In genomic region chr4:104399106-104399730, GRCm38 (mm10) we compare ENCODE assay signal across 12 mouse cellular contexts.
A peak's percentile ranks its signal among the peaks of the same experiment; 100 is the strongest.
DNase-seq lines count a peak whose midpoint lies in the region; ATAC-seq lines count a peak whose summit lies in the region.
"Had no signal": no experiment of that assay in that cellular context is flagged by ENCODE, and none has a peak within 500 bp of the region (broad histone marks: within the 10 kb centered on the region; RNA-seq: fewer than 3 reads in every experiment).

No protein-coding gene starts in this region.

- 42% methylated on average over 9 of the region's 9 CpGs for WGBS in hindbrain, embryonic 11.5 days
- 36% methylated on average over 9 of the region's 9 CpGs for WGBS in hindbrain, embryonic 10.5 days
- WGBS in embryonic facial prominence, embryonic 12.5 days, result 29% methylated on average over 9 of the region's 9 CpGs
- WGBS in hindbrain, embryonic 15.5 days, result 28% methylated on average over 9 of the region's 9 CpGs
- WGBS in midbrain, embryonic 16.5 days, result 25% methylated on average over 9 of the region's 9 CpGs

- peak; percentile 27; the same call in 1 of the 2 replicates for ATAC-seq in hindbrain, embryonic 11.5 days (ENCODE audit: low FRiP score)
- ATAC-seq in embryonic facial prominence, embryonic 12.5 days (ENCODE audit: insufficient number of reproducible peaks, insufficient read depth, low FRiP score, low TSS enrichment), result peak; percentile 35; the same call in 1 of the 2 replicates
- 0 out of 2 replicates have a peak, but pooled peaks have one; percentile 30 for ATAC-seq in hindbrain, embryonic 15.5 days (ENCODE audit: low FRiP score, low read depth)
- ATAC-seq in midbrain, embryonic 16.5 days, result peak; percentile 64; the same call in 1 of the 2 replicates

- no peaks in the 10 kb centered on the region for H3K36me3 ChIP-seq in hindbrain, embryonic 11.5 days (ENCODE audit: control insufficient read depth, insufficient read depth, low read length)
- H3K36me3 ChIP-seq in hindbrain, embryonic 10.5 days, result no peaks in the 10 kb centered on the region
- H3K36me3 ChIP-seq in embryonic facial prominence, embryonic 12.5 days, result no peaks in the 10 kb centered on the region
- no peaks in the 10 kb centered on the region for H3K36me3 ChIP-seq in hindbrain, embryonic 15.5 days
- H3K36me3 ChIP-seq in midbrain, embryonic 16.5 days (ENCODE audit: control insufficient read depth, insufficient read depth, low read length), result no peaks in the 10 kb centered on the region

- no peaks in the 10 kb centered on the region for H3K4me1 ChIP-seq in hindbrain, embryonic 11.5 days (replicated peaks; ENCODE audit: control insufficient read depth, insufficient read depth, low read length)
- peaks cover 11% of the 10 kb centered on the region for H3K4me1 ChIP-seq in hindbrain, embryonic 10.5 days (replicated peaks)
- H3K4me1 ChIP-seq in embryonic facial prominence, embryonic 12.5 days, result no peaks in the 10 kb centered on the region
- peaks cover 14% of the 10 kb centered on the region for H3K4me1 ChIP-seq in hindbrain, embryonic 15.5 days (replicated peaks)
- peaks cover 11% of the 10 kb centered on the region for H3K4me1 ChIP-seq in midbrain, embryonic 16.5 days (ENCODE audit: control insufficient read depth, insufficient read depth, low read length)

- DNase-seq in hindbrain, embryonic 11.5 days (ENCODE audit: low spot score), result peak; percentile 11
- DNase-seq in hindbrain, embryonic 10.5 days (ENCODE audit: low spot score), result no peak
- DNase-seq in thymus, adult 18-20 months, result no peak
- no peak for DNase-seq in right cerebral cortex, postnatal 14 days
- no peak for DNase-seq in kidney, adult 18-20 months
- DNase-seq: cerebellum, adult 11-12 months; heart, adult 18-20 months; kidney, postnatal 36 days had no signal

- no peaks in the 10 kb centered on the region for H3K9me3 ChIP-seq in hindbrain, embryonic 11.5 days (ENCODE audit: control insufficient read depth, low read length)
- no peaks in the 10 kb centered on the region for H3K9me3 ChIP-seq in hindbrain, embryonic 10.5 days
- no peaks in the 10 kb centered on the region for H3K9me3 ChIP-seq in embryonic facial prominence, embryonic 12.5 days
- no peaks in the 10 kb centered on the region for H3K9me3 ChIP-seq in hindbrain, embryonic 15.5 days
- no peaks in the 10 kb centered on the region for H3K9me3 ChIP-seq in midbrain, embryonic 16.5 days (replicated peaks; ENCODE audit: control insufficient read depth, low read length, poor library complexity, severe bottlenecking)

- H3K4me3 ChIP-seq in hindbrain, embryonic 11.5 days (ENCODE audit: low read depth, low read length), result no peak overlapping the region
- no peak overlapping the region for H3K4me3 ChIP-seq in hindbrain, embryonic 10.5 days
- H3K4me3 ChIP-seq in embryonic facial prominence, embryonic 12.5 days, result no peak overlapping the region
- no peak overlapping the region for H3K4me3 ChIP-seq in hindbrain, embryonic 15.5 days
- H3K4me3 ChIP-seq in midbrain, embryonic 16.5 days (ENCODE audit: low read depth, low read length), result no peak overlapping the region

- H3K27ac ChIP-seq in hindbrain, embryonic 11.5 days (ENCODE audit: low read depth, low read length), result no peak overlapping the region
- no peak overlapping the region for H3K27ac ChIP-seq in hindbrain, embryonic 10.5 days
- H3K27ac ChIP-seq in embryonic facial prominence, embryonic 12.5 days, result no peak overlapping the region
- H3K27ac ChIP-seq in hindbrain, embryonic 15.5 days (replicated peaks), result 0 out of 2 replicates have a peak overlapping the region, but pooled peaks have one; percentile 29
- H3K27ac ChIP-seq in midbrain, embryonic 16.5 days (ENCODE audit: low read length), result peak overlapping the region; percentile 9; the same call in 1 of the 2 replicates
- H3K27ac ChIP-seq: macrophage had no signal

- no peak overlapping the region for H3K4me2 ChIP-seq in hindbrain, embryonic 11.5 days (replicated peaks; ENCODE audit: low read depth, low read length)
- H3K4me2 ChIP-seq in embryonic facial prominence, embryonic 12.5 days (replicated peaks), result no peak overlapping the region; the same call in 1 of the 2 replicates
- H3K4me2 ChIP-seq in hindbrain, embryonic 15.5 days, result peak overlapping the region; percentile 19; the same call in 1 of the 2 replicates
- H3K4me2 ChIP-seq in midbrain, embryonic 16.5 days (ENCODE audit: low read length), result 0 out of 2 replicates have a peak overlapping the region, but pooled peaks have one; percentile 2

- no peaks in the 10 kb centered on the region for H3K27me3 ChIP-seq in hindbrain, embryonic 11.5 days (ENCODE audit: control insufficient read depth, insufficient read depth, low read length)
- no peaks in the 10 kb centered on the region for H3K27me3 ChIP-seq in hindbrain, embryonic 10.5 days (ENCODE audit: insufficient read depth, poor library complexity, severe bottlenecking)
- no peaks in the 10 kb centered on the region for H3K27me3 ChIP-seq in embryonic facial prominence, embryonic 12.5 days
- no peaks in the 10 kb centered on the region for H3K27me3 ChIP-seq in hindbrain, embryonic 15.5 days
- no peaks in the 10 kb centered on the region for H3K27me3 ChIP-seq in midbrain, embryonic 16.5 days (ENCODE audit: control insufficient read depth, insufficient read depth, low read depth, low read length)

- no peak overlapping the region for H3K9ac ChIP-seq in hindbrain, embryonic 11.5 days (ENCODE audit: low read depth, low read length)
- H3K9ac ChIP-seq in embryonic facial prominence, embryonic 12.5 days, result no peak overlapping the region
- H3K9ac ChIP-seq in hindbrain, embryonic 15.5 days, result 0 out of 2 replicates have a peak overlapping the region, but pooled peaks have one; percentile 7
- H3K9ac ChIP-seq in midbrain, embryonic 16.5 days (ENCODE audit: low read depth, low read length), result no peak overlapping the region

Comparison
In these comparisons a context has a peak if more than half of its experiments do, and no peak if none do; other contexts are left out.
1. H3K27ac ChIP-seq: peak in hindbrain, embryonic 15.5 days (single experiment) and midbrain, embryonic 16.5 days (single experiment); none in hindbrain, embryonic 11.5 days (single experiment), hindbrain, embryonic 10.5 days (single experiment) and embryonic facial prominence, embryonic 12.5 days (single experiment).
2. H3K4me2 ChIP-seq: peak in hindbrain, embryonic 15.5 days (single experiment) and midbrain, embryonic 16.5 days (single experiment); none in hindbrain, embryonic 11.5 days (single experiment) and embryonic facial prominence, embryonic 12.5 days (single experiment).
3. Peak in every context shown above with its lines, with median percentiles within 50 percentile points of each other: ATAC-seq.